Mouse (Mus musculus) embryonic facial prominence, embryonic 13.5 days (tissue): ENCODE measurements around the gene Chl1. TPM values are rescaled to one million over a fixed set of nuclear protein-coding genes. Genes with fewer than 3 reads are reported as not detected.

Source experiments
- ATAC-seq: fragments of 200-750 bp; cut with Nextera tagmentation; 2 replicates; pipeline ENCODE4 v1.8.0; 2017; ENCODE audit warnings: low read depth; ENCODE audit not compliant: insufficient number of reproducible peaks, insufficient read depth, low FRiP score, low TSS enrichment
- H3K27ac ChIP-seq: fragments of 300-500 bp; sonication (generic); 2 replicates; pipeline ENCODE4 v1.5.1; 2015; ENCODE audit warnings: moderate library complexity, mild to moderate bottlenecking, inconsistent platforms
- H3K27me3 ChIP-seq: fragments of 300-500 bp; sonication (generic); 2 replicates; pipeline ENCODE4 v1.6.1; 2015; ENCODE audit warnings: mild to moderate bottlenecking, inconsistent platforms
- H3K36me3 ChIP-seq: fragments of 300-500 bp; sonication (generic); 2 replicates; pipeline ENCODE4 v1.6.1; 2015; ENCODE audit warnings: mild to moderate bottlenecking, inconsistent platforms
- H3K4me1 ChIP-seq: fragments of 300-500 bp; sonication (generic); 2 replicates; pipeline ENCODE4 v1.6.1; 2015; ENCODE audit warnings: inconsistent platforms
- H3K4me2 ChIP-seq: fragments of 300-500 bp; sonication (generic); 2 replicates; pipeline ENCODE4 v1.6.1; 2015; ENCODE audit warnings: moderate library complexity, mild to moderate bottlenecking, inconsistent platforms
- H3K4me3 ChIP-seq: fragments of 300-500 bp; sonication (generic); 2 replicates; pipeline ENCODE4 v1.5.1; 2015; ENCODE audit warnings: mild to moderate bottlenecking, inconsistent platforms
- H3K9ac ChIP-seq: fragments of 300-500 bp; sonication (generic); 2 replicates; pipeline ENCODE4 v1.6.1; 2015; ENCODE audit warnings: mild to moderate bottlenecking, inconsistent platforms
- H3K9me3 ChIP-seq: fragments of 300-500 bp; sonication (generic); 2 replicates; pipeline ENCODE4 v1.6.1; 2016; ENCODE audit warnings: inconsistent platforms
- WGBS: fragments of 180-500 bp; shearing (Covaris S2); methylation state at CpG from one replicate; pipeline ENCODE4 v1.1.7; 2015; ENCODE audit warnings: mixed read lengths; 5-methylcytosine and 5-hydroxymethylcytosine counted together
- polyA plus RNA-seq: library from polyadenylated mRNA; unstranded; fragments of >200 nt; fragmentation: Nextera tagmentation; extraction: Ambion mirVana; gene quantifications from 2 replicates; pipeline ENCODE4 v1.2.1, GENCODE M21; 2015

The Chl1 gene
- polyA plus RNA-seq, 1 experiment from 2014 or later = 4.2 TPM

DNA sequence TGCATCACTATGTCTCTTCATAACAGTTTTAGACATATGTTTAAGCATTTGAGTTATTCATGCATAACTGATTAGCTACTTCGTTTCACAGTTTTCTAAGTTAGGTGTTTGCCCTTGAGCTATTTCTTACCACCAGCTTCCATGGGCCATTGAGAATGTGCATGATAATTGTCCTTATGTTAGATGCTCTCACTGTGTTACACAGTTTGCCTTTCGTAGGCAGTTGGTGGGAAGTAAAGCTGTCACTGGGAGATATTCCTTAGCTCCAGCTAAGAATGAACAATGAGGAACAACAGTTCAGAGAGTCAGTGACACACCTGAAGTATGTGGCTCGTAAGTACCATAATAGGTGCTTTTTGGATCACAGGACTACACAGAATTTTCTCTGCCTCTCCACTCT, 35.9 kb downstream of the Chl1 start:
- 62% methylated on average over 3 of the region's 3 CpGs for WGBS
- Histone ChIP-seq H3K9ac (no peak overlapping the region), H3K36me3 (no peaks in the 10 kb centered on the region), H3K27ac (no peak overlapping the region), H3K4me3 (no peak overlapping the region), H3K9me3 (no peaks in the 10 kb centered on the region), H3K4me1 (no peaks in the 10 kb centered on the region), H3K4me2 (no peak overlapping the region), H3K27me3 (no peaks in the 10 kb centered on the region)
- no peak for ATAC-seq

GRCm38 (mm10) chr6:103549929-103550328, 39.5 kb downstream of the Chl1 start:
- 80% methylated on average over 4 of the region's 4 CpGs for WGBS
- no peak for ATAC-seq
- no peaks in the 10 kb centered on the region for H3K9me3 ChIP-seq

GRCm38 (mm10) chr6:103558037-103558893, 47.9 kb downstream of the Chl1 start:
- no peak overlapping the region for H3K4me2 ChIP-seq
- no peaks in the 10 kb centered on the region for H3K9me3 ChIP-seq
- no peak overlapping the region for H3K9ac ChIP-seq
- no peaks in the 10 kb centered on the region for H3K36me3 ChIP-seq
- WGBS = 52% methylated on average over 5 of the region's 5 CpGs
- no peak for ATAC-seq
- H3K4me1 ChIP-seq = no peaks in the 10 kb centered on the region
- H3K27me3 ChIP-seq = no peaks in the 10 kb centered on the region
- no peak overlapping the region for H3K4me3 ChIP-seq
- no peak overlapping the region for H3K27ac ChIP-seq

More at GRCm38 (mm10) chr6:103549929-103550328, 39.5 kb downstream of the Chl1 start:
- Histone ChIP-seq H3K9ac (no peak overlapping the region), H3K4me1 (no peaks in the 10 kb centered on the region), H3K4me2 (no peak overlapping the region), H3K27me3 (no peaks in the 10 kb centered on the region), H3K27ac (no peak overlapping the region), H3K4me3 (no peak overlapping the region), H3K36me3 (no peaks in the 10 kb centered on the region)

- Histone ChIP-seq H3K4me1 (no peaks in the 10 kb centered on the region), H3K4me2 (no peak overlapping the region), H3K36me3 (no peaks in the 10 kb centered on the region), H3K27ac (no peak overlapping the region), H3K9me3 (no peaks in the 10 kb centered on the region), H3K27me3 (no peaks in the 10 kb centered on the region), H3K9ac (no peak overlapping the region), H3K4me3 (no peak overlapping the region)
- no peak for ATAC-seq
- WGBS = 52% methylated on average over 3 of the region's 3 CpGs
Observed at GRCm38 (mm10) chr6:103558894-103559225, 48.5 kb downstream of the Chl1 start.

GRCm38 (mm10) chr6:103559344-103559743, 49.0 kb downstream of the Chl1 start:
- WGBS = 58% methylated on average over 2 of the region's 2 CpGs
- H3K9me3 ChIP-seq = no peaks in the 10 kb centered on the region
- ATAC-seq = no peak
- no peaks in the 10 kb centered on the region for H3K4me1 ChIP-seq
- H3K4me3 ChIP-seq = no peak overlapping the region
- H3K27ac ChIP-seq = no peak overlapping the region
- H3K9ac ChIP-seq = no peak overlapping the region
- H3K36me3 ChIP-seq = no peaks in the 10 kb centered on the region
- H3K4me2 ChIP-seq = no peak overlapping the region
- no peaks in the 10 kb centered on the region for H3K27me3 ChIP-seq

- WGBS = 38% methylated on average over 6 of the region's 6 CpGs
- ATAC-seq = no peak
Observed at GRCm38 (mm10) chr6:103564811-103565210, 54.4 kb downstream of the Chl1 start.

DNA sequence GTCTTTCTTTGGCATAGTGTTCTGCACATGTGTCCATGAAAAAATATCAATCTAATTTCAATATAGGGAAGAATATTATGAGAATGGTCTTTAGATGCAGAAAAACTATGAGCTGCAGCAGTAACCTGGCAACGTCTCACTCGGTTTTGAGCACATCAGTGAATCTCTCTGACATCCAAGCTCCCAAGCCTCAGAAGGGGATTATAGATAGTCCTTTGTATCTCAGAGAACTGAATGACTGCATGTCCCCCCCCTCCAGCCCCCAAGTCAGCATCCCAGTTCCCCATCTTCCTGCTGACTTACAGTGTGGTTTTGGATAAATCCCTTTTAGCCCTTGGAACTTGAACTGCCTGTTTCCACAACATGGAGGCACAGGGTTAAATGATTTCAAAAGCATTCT, 56.9 kb downstream of the Chl1 start:
- Histone ChIP-seq H3K4me1 (no peaks in the 10 kb centered on the region), H3K9ac (no peak overlapping the region), H3K4me2 (no peak overlapping the region), H3K27ac (no peak overlapping the region), H3K9me3 (no peaks in the 10 kb centered on the region), H3K27me3 (no peaks in the 10 kb centered on the region), H3K36me3 (no peaks in the 10 kb centered on the region), H3K4me3 (no peak overlapping the region)
- WGBS = 39% methylated on average over 2 of the region's 2 CpGs
- ATAC-seq = no peak

More at GRCm38 (mm10) chr6:103564811-103565210, 54.4 kb downstream of the Chl1 start:
- H3K4me1 ChIP-seq = no peaks in the 10 kb centered on the region
- H3K27ac ChIP-seq = no peak overlapping the region
- H3K36me3 ChIP-seq = no peaks in the 10 kb centered on the region
- H3K27me3 ChIP-seq = no peaks in the 10 kb centered on the region
- no peaks in the 10 kb centered on the region for H3K9me3 ChIP-seq
- H3K4me3 ChIP-seq = no peak overlapping the region
- H3K4me2 ChIP-seq = no peak overlapping the region
- no peak overlapping the region for H3K9ac ChIP-seq

DNA sequence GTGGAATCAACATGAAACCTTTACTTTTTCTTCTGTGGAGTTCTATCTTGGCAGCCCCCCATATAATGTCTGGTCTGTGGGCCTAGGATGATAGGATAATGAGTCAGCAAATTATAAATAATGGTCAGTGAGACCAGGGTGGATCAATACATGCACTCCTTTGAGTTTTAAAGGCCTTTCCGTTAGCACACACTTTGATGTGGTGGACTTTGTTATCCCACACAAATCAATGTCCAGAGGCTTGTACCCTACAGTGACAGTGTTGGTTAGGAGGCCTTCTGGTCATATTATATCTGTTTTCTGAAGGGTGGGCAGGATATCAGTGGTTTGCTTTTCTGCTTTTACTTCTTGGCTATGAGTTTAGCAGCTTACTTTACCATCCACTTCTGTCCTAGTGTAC, 62.3 kb downstream of the Chl1 start:
- H3K36me3 ChIP-seq = no peaks in the 10 kb centered on the region
- WGBS = 76% methylated on average over 1 of the region's 1 CpGs
- H3K4me3 ChIP-seq = no peak overlapping the region
- no peaks in the 10 kb centered on the region for H3K27me3 ChIP-seq
- H3K9me3 ChIP-seq = no peaks in the 10 kb centered on the region
- no peak for ATAC-seq
- no peaks in the 10 kb centered on the region for H3K4me1 ChIP-seq
- no peak overlapping the region for H3K9ac ChIP-seq
- no peak overlapping the region for H3K4me2 ChIP-seq
- no peak overlapping the region for H3K27ac ChIP-seq

GRCm38 (mm10) chr6:103584224-103584623, 73.8 kb downstream of the Chl1 start:
- no peaks in the 10 kb centered on the region for H3K27me3 ChIP-seq
- 88% methylated on average over 1 of the region's 1 CpGs for WGBS
- H3K36me3 ChIP-seq = no peaks in the 10 kb centered on the region
- no peak overlapping the region for H3K4me3 ChIP-seq
- H3K4me2 ChIP-seq = no peak overlapping the region
- no peak for ATAC-seq
- no peaks in the 10 kb centered on the region for H3K4me1 ChIP-seq
- no peaks in the 10 kb centered on the region for H3K9me3 ChIP-seq
- no peak overlapping the region for H3K9ac ChIP-seq
- no peak overlapping the region for H3K27ac ChIP-seq

GRCm38 (mm10) chr6:103585667-103586066, 75.3 kb downstream of the Chl1 start:
- H3K4me2 ChIP-seq = no peak overlapping the region
- H3K9ac ChIP-seq = no peak overlapping the region
- H3K4me1 ChIP-seq = no peaks in the 10 kb centered on the region
- 66% methylated on average over 1 of the region's 1 CpGs for WGBS
- H3K4me3 ChIP-seq = no peak overlapping the region
- no peaks in the 10 kb centered on the region for H3K27me3 ChIP-seq
- no peaks in the 10 kb centered on the region for H3K36me3 ChIP-seq
- no peak overlapping the region for H3K27ac ChIP-seq
- no peak for ATAC-seq
- H3K9me3 ChIP-seq = no peaks in the 10 kb centered on the region

DNA sequence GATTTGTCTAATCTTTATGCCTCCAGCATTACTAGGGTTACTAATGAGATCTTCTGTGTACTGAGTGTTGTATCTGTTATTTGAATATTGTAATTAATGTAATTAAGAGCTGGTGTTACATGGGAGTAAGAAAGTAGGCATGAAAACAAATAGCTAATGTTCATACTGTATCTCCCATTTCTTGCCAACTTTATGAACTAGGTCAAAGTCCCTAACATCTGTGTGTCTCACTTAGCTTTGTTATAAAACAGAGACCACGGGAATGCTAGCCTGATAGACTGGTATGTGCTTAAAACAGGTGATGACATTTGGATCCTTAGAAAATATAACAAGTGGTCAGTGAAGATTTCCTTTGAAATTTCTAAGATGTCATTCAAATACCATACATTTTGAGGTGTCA, 75.7 kb downstream of the Chl1 start:
- Histone ChIP-seq H3K9me3 (no peaks in the 10 kb centered on the region), H3K36me3 (no peaks in the 10 kb centered on the region), H3K27ac (no peak overlapping the region), H3K4me3 (no peak overlapping the region), H3K4me2 (no peak overlapping the region), H3K4me1 (no peaks in the 10 kb centered on the region), H3K27me3 (no peaks in the 10 kb centered on the region), H3K9ac (no peak overlapping the region)
- no peak for ATAC-seq
- 72% methylated on average over 1 of the region's 1 CpGs for WGBS

- Histone ChIP-seq H3K4me1 (no peaks in the 10 kb centered on the region), H3K27ac (no peak overlapping the region), H3K27me3 (no peaks in the 10 kb centered on the region), H3K9me3 (no peaks in the 10 kb centered on the region), H3K9ac (no peak overlapping the region), H3K4me3 (no peak overlapping the region), H3K4me2 (no peak overlapping the region), H3K36me3 (no peaks in the 10 kb centered on the region)
- WGBS = 59% methylated on average over 4 of the region's 4 CpGs
- ATAC-seq = no peak
Observed at GRCm38 (mm10) chr6:103602070-103602469, 91.7 kb downstream of the Chl1 start.
